Mouse (Mus musculus) CD4-positive naive resting alpha-beta T cell, adult 57 days (primary cell): ENCODE results near the gene Zfp82. TPM values are rescaled to one million over a fixed set of nuclear protein-coding genes. Genes with fewer than 3 reads are reported as not detected.

Source experiments
- total RNA-seq: library from RNA; stranded (reverse); gene quantifications from one replicate; pipeline ENCODE4 v1.2.4, GENCODE M21; 2023

The Zfp82 gene
- total RNA-seq = 3.9 TPM

DNA sequence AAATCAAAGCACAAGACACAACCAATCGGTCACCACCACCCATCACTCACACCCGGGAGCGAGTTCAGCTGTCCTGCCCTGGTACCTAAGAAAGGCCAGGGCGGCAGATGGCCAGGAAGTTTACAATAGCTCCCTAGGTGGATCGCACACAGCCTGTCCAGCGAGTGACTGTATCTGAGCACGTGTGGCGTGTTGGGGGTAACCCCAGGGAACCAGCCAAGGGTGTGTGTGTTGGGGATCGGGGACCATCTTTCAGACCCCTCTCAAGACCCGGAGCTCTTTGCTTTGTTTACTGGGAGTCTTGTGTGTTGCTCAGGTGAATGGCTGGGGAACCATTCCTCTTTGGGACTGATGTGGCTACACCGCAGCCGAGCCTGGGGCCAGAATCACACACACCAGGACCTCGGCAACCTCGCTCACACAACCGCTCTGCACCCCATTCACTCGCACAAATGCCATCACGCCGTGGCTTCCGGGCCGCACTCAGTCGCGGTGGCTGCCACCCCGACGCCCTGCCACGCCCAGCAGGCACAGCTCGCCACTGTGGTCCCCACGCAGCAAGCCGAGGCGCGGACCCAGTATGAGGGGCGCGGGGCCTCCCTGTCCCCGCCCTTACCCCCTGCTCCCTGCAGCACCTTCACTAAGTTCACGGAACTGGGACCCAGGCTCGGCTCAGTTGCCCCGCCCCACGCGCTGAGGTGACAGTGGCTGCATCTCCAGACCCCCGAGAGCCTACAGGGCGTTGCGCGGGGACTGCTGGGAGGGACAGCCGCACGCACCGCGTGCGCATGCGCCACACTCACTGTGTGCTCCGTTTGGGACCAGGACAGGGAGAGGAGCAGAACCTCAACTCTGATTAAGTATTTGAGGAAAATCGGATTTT, at the start of gene Zfp82:
Zfp82 (minus strand) TSS at position 755 of the 883 bp plus-strand sequence.

GRCm38 (mm10) chr7:30121308-30122187, 48.8 kb upstream of the Zfp82 start, which contains the start of gene Zfp382:
Gene Zfp382, plus strand, starts transcription at chr7:30121942.

GRCm38 (mm10) chr7:30094646-30095429, 22.1 kb upstream of the Zfp82 start, which contains the start of gene Zfp260:
Gene Zfp260, plus strand, starts transcription at chr7:30094777.

DNA sequence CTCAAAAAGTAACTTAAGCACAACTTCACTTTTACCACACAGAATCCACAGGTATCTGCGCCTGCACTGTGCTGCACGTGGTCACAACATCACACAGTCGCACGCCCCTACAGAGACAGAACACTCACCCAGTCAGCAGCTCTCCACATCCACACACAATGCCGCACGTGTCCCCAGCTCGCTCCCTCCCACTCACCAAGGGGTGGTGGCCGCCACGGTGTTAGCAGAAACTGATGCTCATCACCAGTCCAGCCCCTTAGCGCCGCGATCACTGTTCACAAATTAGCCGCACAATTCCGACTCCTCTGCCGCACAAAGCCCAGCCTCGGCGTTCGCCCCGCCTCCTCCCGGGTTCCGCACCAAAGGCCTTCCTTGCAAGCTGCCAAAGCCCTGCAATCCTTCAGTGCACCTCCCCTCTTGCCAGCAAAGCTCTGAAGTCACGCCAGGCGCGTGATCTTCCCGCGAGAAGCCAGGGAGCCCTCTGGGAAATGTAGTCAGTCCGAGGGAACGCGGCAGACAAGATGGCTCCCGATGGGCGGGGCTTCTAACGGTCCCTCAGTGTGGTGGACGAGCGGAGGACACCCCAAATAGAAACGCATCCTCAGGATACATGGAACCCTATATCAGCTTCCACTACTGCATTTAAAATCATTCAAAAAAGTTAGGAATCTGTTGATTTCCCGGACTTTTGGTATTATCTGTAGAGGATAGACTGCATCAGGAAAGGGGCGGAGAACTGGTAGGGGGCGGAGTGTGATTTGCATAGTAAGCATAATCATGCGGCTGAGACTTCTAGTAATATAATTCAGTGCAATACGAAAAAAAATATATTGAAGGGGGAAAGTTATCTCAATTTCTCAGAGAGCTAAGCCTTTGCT, 17.6 kb upstream of the Zfp82 start, which contains the start of the genes Gm26920 and Zfp566:
Gm26920 (minus strand) TSS at position 319 of the 878 bp plus-strand sequence.
Zfp566 (minus strand) TSS at position 436 of the 878 bp plus-strand sequence.

GRCm38 (mm10) chr7:30050882-30051548, 21.7 kb downstream of the Zfp82 start, which contains the start of gene Zfp14:
Gene Zfp14, minus strand, starts transcription at chr7:30051380.

Other genes with a start within 250 kb of the Zfp82 start
- gene Zfp940, start 219.2 kb downstream of the Zfp82 start, total RNA-seq = 3.4 TPM
- 18.9 TPM for gene Zfp420, start 212.9 kb downstream of the Zfp82 start, total RNA-seq
- 8.3 TPM for gene Zfp27, start 166.3 kb downstream of the Zfp82 start, total RNA-seq
- gene Zfp383, start 164.7 kb downstream of the Zfp82 start, total RNA-seq = 3.7 TPM
- gene Zfp74, start 118.8 kb downstream of the Zfp82 start, total RNA-seq = 10.7 TPM
- gene Zfp568, start 88.9 kb downstream of the Zfp82 start, total RNA-seq = 21.7 TPM
- 7.3 TPM for gene Zfp14, start 21.5 kb downstream of the Zfp82 start, total RNA-seq
- 3.0 TPM for gene Gm26920, start 17.5 kb upstream of the Zfp82 start, total RNA-seq
- 7.2 TPM for gene Zfp566, start 17.6 kb upstream of the Zfp82 start, total RNA-seq
- gene Zfp260, start 21.9 kb upstream of the Zfp82 start, total RNA-seq = 38.4 TPM
- gene Zfp382, start 49.0 kb upstream of the Zfp82 start, total RNA-seq = 10.4 TPM
- 50.5 TPM for gene Zfp146, start 96.8 kb upstream of the Zfp82 start, total RNA-seq
- not detected for gene Cox7a1, start 111.2 kb upstream of the Zfp82 start, total RNA-seq
- 145 TPM for gene Capns1, start 125.9 kb upstream of the Zfp82 start, total RNA-seq
- gene Polr2i, start 159.0 kb upstream of the Zfp82 start, total RNA-seq = 25.1 TPM
- 15.5 TPM for gene Tbcb, start 159.4 kb upstream of the Zfp82 start, total RNA-seq
- gene Ovol3, start 162.8 kb upstream of the Zfp82 start, total RNA-seq = not detected
- 1.6 TPM for gene Thap8, start 207.2 kb upstream of the Zfp82 start, total RNA-seq
- 6.8 TPM for gene Wdr62, start 207.5 kb upstream of the Zfp82 start, total RNA-seq
- gene Clip3, start 218.8 kb upstream of the Zfp82 start, total RNA-seq = 0.38 TPM
- 54.2 TPM for gene Alkbh6, start 235.8 kb upstream of the Zfp82 start, total RNA-seq
- gene Syne4, start 241.9 kb upstream of the Zfp82 start, total RNA-seq = 5.9 TPM
- gene E130208F15Rik, start 248.8 kb upstream of the Zfp82 start, total RNA-seq = 9.7 TPM